Mouse (Mus musculus) lung, postnatal 0 days (tissue): ENCODE measurements around the gene Dgcr8. TPM values are rescaled to one million over a fixed set of nuclear protein-coding genes. Genes with fewer than 3 reads are reported as not detected.
"Not testable (repeated sequence)": the region's sequence is repeated elsewhere in the genome, so short reads cannot be mapped to it uniquely, and the experiment has no call there.

Source experiments
- ATAC-seq: fragments of 200-750 bp; cut with Nextera tagmentation; 2 replicates; pipeline ENCODE4 v1.8.0; 2017; ENCODE audit warnings: moderate library complexity
- DNase-seq: peaks from one replicate; pipeline ENCODE4 v3.0.0-alpha.2; 2016; ENCODE audit warnings: low spot score
- H3K27ac ChIP-seq: fragments of 300-500 bp; sonication (generic); 2 replicates; pipeline ENCODE4 v1.5.1; 2014; ENCODE audit warnings: antibody characterized with exemption, mild to moderate bottlenecking, low read length, mixed read lengths
- H3K27me3 ChIP-seq: fragments of 300-500 bp; sonication (generic); replicated peaks from 2 replicates; pipeline ENCODE4 v1.6.1; 2014; ENCODE audit warnings: low read length, mixed read lengths; ENCODE audit not compliant: insufficient read depth
- H3K36me3 ChIP-seq: fragments of 300-500 bp; sonication (generic); 2 replicates; pipeline ENCODE4 v1.6.1; 2014; ENCODE audit warnings: low read length, mixed read lengths; ENCODE audit not compliant: insufficient read depth
- H3K4me1 ChIP-seq: fragments of 300-500 bp; sonication (generic); 2 replicates; pipeline ENCODE4 v1.6.1; 2014; ENCODE audit warnings: antibody characterized with exemption, low read depth, low read length, mixed read lengths; ENCODE audit not compliant: insufficient read depth
- H3K4me2 ChIP-seq: fragments of 300-500 bp; sonication (generic); replicated peaks from 2 replicates; pipeline ENCODE4 v1.6.1; 2014; ENCODE audit warnings: low read depth, mild to moderate bottlenecking, low read length, moderate library complexity, mixed read lengths
- H3K4me3 ChIP-seq: fragments of 300-500 bp; sonication (generic); 2 replicates; pipeline ENCODE4 v1.5.1; 2014; ENCODE audit warnings: low read depth, low read length
- H3K9ac ChIP-seq: fragments of 300-500 bp; sonication (generic); replicated peaks from 2 replicates; pipeline ENCODE4 v1.6.1; 2014; ENCODE audit warnings: low read depth, mild to moderate bottlenecking
- H3K9me3 ChIP-seq: fragments of 300-500 bp; sonication (generic); 2 replicates; pipeline ENCODE4 v1.6.1; 2016; ENCODE audit warnings: low read length, mixed read lengths
- CTCF ChIP-seq: IDR thresholded peaks from 2 replicates; pipeline ENCODE4 v1.5.1; 2016; ENCODE audit warnings: antibody characterized with exemption, mild to moderate bottlenecking
- EP300 ChIP-seq: IDR thresholded peaks from 2 replicates; pipeline ENCODE4 v1.6.1; 2016; ENCODE audit warnings: antibody characterized with exemption, mild to moderate bottlenecking, control low read depth
- WGBS: fragments of 180-500 bp; shearing (Covaris S2); extraction: QIAGEN DNeasy Blood & Tissue Kit; methylation state at CpG from one replicate; pipeline ENCODE4 v1.1.7; 2014; 5-methylcytosine and 5-hydroxymethylcytosine counted together
- polyA plus RNA-seq: library from polyadenylated mRNA; unstranded; fragments of >200 nt; fragmentation: Nextera tagmentation; extraction: Ambion mirVana; gene quantifications from 2 replicates; pipeline ENCODE4 v1.2.1, GENCODE M21; 2015

Gene Dgcr8
- polyA plus RNA-seq, 1 experiment from 2014 or later = 13.3 TPM

DNA sequence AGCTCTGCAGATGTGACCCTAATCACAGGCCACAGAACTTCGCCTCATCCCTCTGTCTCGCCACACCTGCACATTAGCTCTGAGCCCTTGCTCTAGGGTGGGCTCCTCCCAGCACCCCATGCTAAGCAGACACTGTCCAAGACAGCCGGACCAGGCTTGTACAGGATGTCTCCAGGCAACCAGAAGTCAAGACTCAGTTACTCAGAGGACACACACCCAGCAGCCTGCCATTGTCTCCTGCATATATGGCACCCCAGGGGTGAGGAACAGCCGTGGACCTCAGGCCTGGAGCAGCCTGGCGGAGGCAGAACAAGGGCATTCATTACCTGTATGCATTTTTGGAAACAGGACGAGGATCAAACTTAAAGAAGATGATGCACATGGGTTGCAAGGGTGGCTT is 35.0 kb upstream of the Dgcr8 start:
- H3K4me3 ChIP-seq = no peak overlapping the region
- H3K4me1 ChIP-seq = no peaks in the 10 kb centered on the region
- H3K9ac ChIP-seq = no peak overlapping the region
- WGBS = 86% methylated on average over 6 of the region's 6 CpGs
- no peak for ATAC-seq
- H3K27ac ChIP-seq = no peak overlapping the region
- H3K36me3 ChIP-seq = no peaks in the 10 kb centered on the region
- H3K9me3 ChIP-seq = no peaks in the 10 kb centered on the region
- no peak overlapping the region for H3K4me2 ChIP-seq
- DNase-seq = no peak
- no peaks in the 10 kb centered on the region for H3K27me3 ChIP-seq
- TF ChIP-seq EP300 = no peak
- TF ChIP-seq CTCF = no peak

DNA sequence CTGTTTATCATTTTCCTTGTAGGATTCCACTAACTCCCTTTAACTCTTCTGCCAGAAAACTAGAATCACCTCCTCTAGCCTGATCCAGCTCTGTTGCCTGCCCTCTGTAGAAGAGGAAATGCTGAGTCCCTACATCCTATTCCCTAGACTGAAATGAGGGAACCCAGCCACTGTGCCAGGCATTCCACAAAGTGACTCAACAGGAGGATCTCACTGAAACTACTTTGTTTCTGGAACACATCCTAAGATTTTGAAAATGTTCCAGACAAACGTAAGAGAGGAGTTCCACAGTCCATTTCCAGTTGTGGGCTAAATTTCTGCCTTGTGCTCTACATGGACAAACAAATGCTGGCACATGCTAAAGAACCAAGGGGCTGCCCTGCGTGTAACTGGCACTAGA is 34.4 kb upstream of the Dgcr8 start:
- Histone ChIP-seq H3K4me2 (no peak overlapping the region), H3K9ac (no peak overlapping the region), H3K9me3 (no peaks in the 10 kb centered on the region), H3K36me3 (no peaks in the 10 kb centered on the region), H3K27me3 (no peaks in the 10 kb centered on the region), H3K27ac (no peak overlapping the region), H3K4me3 (no peak overlapping the region), H3K4me1 (no peaks in the 10 kb centered on the region)
- peak; percentile 52; the same call in 1 of the 2 replicates for ATAC-seq
- peak; percentile 61 for DNase-seq
- TF ChIP-seq CTCF = no peak
- TF ChIP-seq EP300 = no peak
- WGBS = 70% methylated on average over 2 of the region's 2 CpGs

DNA sequence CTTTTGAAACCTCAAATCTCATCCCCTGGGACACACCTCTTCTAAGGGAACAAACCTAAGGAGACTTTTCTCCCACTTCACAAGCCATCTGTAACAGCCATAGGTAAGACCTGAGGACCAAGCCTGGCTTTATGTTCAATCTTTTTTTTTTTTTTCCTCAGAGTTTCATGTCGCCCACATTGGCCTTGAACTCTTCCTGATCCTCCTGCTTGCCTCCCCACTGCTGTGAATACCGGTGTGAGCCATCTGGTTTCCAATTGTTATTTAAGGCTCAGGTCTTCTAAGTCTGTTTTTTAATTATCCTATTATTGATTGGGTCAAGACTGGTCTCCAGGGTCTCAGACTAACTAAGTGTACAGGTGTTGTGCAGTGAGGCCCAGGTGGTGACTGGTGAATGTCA is 32.4 kb upstream of the Dgcr8 start:
- H3K27ac ChIP-seq = no peak overlapping the region
- WGBS = 78% methylated on average over 2 of the region's 2 CpGs
- H3K27me3 ChIP-seq = no peaks in the 10 kb centered on the region
- H3K9ac ChIP-seq = no peak overlapping the region
- H3K4me3 ChIP-seq = no peak overlapping the region
- no peak for ATAC-seq
- H3K4me2 ChIP-seq = no peak overlapping the region
- DNase-seq = no peak
- no peaks in the 10 kb centered on the region for H3K4me1 ChIP-seq
- H3K36me3 ChIP-seq = no peaks in the 10 kb centered on the region
- TF ChIP-seq EP300 (no peak), CTCF (no peak)
- H3K9me3 ChIP-seq = no peaks in the 10 kb centered on the region

DNA sequence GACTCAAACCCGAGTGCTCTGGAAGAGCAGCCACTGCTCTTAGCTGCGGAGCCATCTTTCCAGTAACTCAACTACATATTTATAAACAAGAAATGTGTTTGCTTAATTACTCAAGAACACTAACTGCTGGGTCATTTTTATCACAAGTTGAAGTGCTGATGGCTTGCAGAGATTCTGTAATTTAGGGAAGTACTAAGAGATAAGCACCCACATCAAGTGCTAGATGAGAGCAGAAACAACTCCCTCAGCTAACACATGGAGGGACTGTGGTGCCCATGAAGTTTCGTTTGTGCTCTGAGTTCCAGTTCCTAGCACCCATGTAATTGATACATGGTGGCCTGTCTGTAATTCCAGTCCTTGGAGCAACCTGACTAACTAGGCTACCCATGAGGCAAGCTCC is 29.9 kb upstream of the Dgcr8 start:
- ATAC-seq = no peak
- H3K36me3 ChIP-seq = no peaks in the 10 kb centered on the region
- 72% methylated on average over 3 of the region's 3 CpGs for WGBS
- no peak overlapping the region for H3K27ac ChIP-seq
- no peak overlapping the region for H3K4me2 ChIP-seq
- no peak for TF ChIP-seq EP300
- no peak for TF ChIP-seq CTCF
- no peaks in the 10 kb centered on the region for H3K9me3 ChIP-seq
- DNase-seq = no peak
- no peak overlapping the region for H3K4me3 ChIP-seq
- H3K27me3 ChIP-seq = no peaks in the 10 kb centered on the region
- H3K4me1 ChIP-seq = no peaks in the 10 kb centered on the region
- H3K9ac ChIP-seq = no peak overlapping the region

DNA sequence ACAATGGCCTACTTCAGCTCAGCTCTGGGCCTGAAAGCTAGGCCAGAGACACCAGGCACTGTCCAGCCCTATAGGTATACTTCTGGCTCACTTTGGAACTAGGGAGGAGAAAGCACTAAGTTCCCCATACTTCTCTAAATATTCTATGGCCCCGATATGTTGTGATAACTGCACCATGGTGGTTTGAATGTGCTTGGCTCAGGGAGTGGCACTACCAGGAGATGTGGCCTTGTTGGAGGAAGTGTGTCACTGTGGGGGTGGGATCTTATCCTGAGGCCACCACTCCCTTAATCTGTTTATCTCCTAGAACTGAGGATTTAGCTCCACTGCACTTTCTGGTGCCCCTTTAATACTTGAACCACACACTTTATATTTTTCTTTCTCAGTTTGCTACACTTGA is 19.1 kb upstream of the Dgcr8 start:
- H3K27ac ChIP-seq = no peak overlapping the region
- no peak for ATAC-seq
- 90% methylated on average over 1 of the region's 1 CpGs for WGBS
- H3K9me3 ChIP-seq = no peaks in the 10 kb centered on the region
- DNase-seq = no peak
- H3K4me2 ChIP-seq = no peak overlapping the region
- no peaks in the 10 kb centered on the region for H3K36me3 ChIP-seq
- H3K27me3 ChIP-seq = no peaks in the 10 kb centered on the region
- H3K9ac ChIP-seq = no peak overlapping the region
- no peaks in the 10 kb centered on the region for H3K4me1 ChIP-seq
- H3K4me3 ChIP-seq = no peak overlapping the region
- TF ChIP-seq CTCF (no peak), EP300 (no peak)

DNA sequence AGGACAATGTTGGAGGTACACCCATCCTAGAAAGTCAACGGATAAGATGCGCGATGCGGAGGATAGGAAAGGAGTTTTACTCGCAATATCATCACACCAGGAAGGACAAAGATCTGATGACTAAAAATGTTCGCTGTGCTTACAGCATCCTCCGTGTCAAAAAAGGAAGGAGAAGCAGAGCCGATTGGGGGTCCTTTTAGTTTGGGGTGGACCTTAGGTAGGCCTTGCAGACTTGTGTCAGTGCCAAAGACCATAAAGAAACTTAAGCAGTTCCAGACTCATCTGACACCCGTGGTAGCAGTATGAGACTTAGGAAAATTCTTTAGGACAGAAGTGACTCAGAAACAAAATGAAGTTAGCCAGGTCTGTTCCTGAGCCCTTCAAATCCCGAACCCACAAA is 568 bp upstream of the Dgcr8 start:
- H3K27ac ChIP-seq, H3K27me3 ChIP-seq, ATAC-seq, H3K9ac ChIP-seq, H3K9me3 ChIP-seq, DNase-seq, H3K36me3 ChIP-seq, H3K4me1 ChIP-seq: not testable (repeated sequence)
- WGBS = 2% methylated on average over 9 of the region's 10 CpGs
- peak overlapping the region; percentile 82 for H3K4me2 ChIP-seq
- H3K4me3 ChIP-seq = peak overlapping the region; percentile 75; the same call in 1 of the 2 replicates

DNA sequence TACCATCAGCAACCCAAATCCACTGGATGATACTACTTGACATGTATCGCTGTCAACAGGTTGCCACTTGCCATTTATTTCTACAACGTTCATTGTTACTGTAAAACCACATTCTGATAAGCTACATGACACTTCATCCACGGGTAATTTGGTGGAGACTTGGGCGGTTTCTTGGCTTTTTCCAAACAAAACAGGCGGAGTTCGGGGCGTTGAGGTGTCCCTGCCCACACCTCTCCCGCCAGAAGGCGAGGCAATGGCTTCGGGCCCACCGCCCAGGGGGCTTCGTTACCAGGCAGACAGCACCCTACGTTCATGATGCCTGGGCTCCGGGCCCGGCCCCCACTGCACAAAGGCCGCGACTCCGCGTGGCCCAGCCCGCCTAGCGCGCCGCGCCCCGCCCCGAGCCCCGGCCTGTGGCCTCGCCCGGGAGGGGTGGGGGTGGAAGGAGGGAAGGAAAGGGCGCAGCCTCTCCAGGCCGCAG is 425 bp downstream of the Dgcr8 start:
- H3K4me1 ChIP-seq = peaks cover 5% of the 10 kb centered on the region
- peak overlapping the region; percentile 75 for H3K4me3 ChIP-seq
- peak; percentile 83 for DNase-seq
- peak overlapping the region; percentile 82 for H3K4me2 ChIP-seq
- under 1% methylated on average over 13 of the region's 31 CpGs for WGBS
- peak; percentile 92 for ATAC-seq
- H3K9me3 ChIP-seq = no peaks in the 10 kb centered on the region
- H3K27ac ChIP-seq = peak overlapping the region; percentile 86
- H3K27me3 ChIP-seq = no peaks in the 10 kb centered on the region
- TF ChIP-seq CTCF = no peak
- TF ChIP-seq EP300 = no peak
- peaks cover 7% of the 10 kb centered on the region; the same call in 1 of the 2 replicates for H3K36me3 ChIP-seq
- peak overlapping the region; percentile 80 for H3K9ac ChIP-seq
